Mouse (Mus musculus) myocyte (in vitro differentiated cells): ENCODE results near the gene Tbcc.

Source experiments
- CEBPB ChIP-seq: IDR thresholded peaks from 2 replicates; pipeline ENCODE4 v1.6.1; 2011; ENCODE audit warnings: mild to moderate bottlenecking, moderate library complexity; ENCODE audit not compliant: poor library complexity, insufficient read depth, severe bottlenecking
- E2F4 ChIP-seq: IDR thresholded peaks from one replicate; pipeline ENCODE4 v1.6.1; 2011; ENCODE audit warnings: mild to moderate bottlenecking, control low read depth, moderate library complexity; ENCODE audit not compliant: insufficient read depth
- POLR2A ChIP-seq: IDR thresholded peaks from one replicate; pipeline ENCODE4 v1.6.1; 2011; ENCODE audit warnings: low read depth, mild to moderate bottlenecking, control low read depth, moderate library complexity; ENCODE audit not compliant: insufficient read length
- POLR2AphosphoS2 ChIP-seq: IDR thresholded peaks from one replicate; pipeline ENCODE4 v1.6.1; 2011; ENCODE audit warnings: low read depth, control low read depth; ENCODE audit not compliant: insufficient read length
- TCF12 ChIP-seq: IDR thresholded peaks from one replicate; pipeline ENCODE4 v1.6.1; 2011; ENCODE audit warnings: mild to moderate bottlenecking, control low read depth; ENCODE audit not compliant: poor library complexity, insufficient read depth, severe bottlenecking
- USF1 ChIP-seq: IDR thresholded peaks from one replicate; pipeline ENCODE4 v1.6.1; 2011; ENCODE audit warnings: low read depth, mild to moderate bottlenecking, control low read depth, moderate library complexity

GRCm38 (mm10) chr17:46926941-46927340 lies 36.5 kb downstream of the Tbcc start:
- TF ChIP-seq POLR2A (no peak), E2F4 (no peak), USF1 (no peak), POLR2AphosphoS2 (no peak), CEBPB (no peak), TCF12 (no peak)
